In genomic region chr1:135605530-135605929, GRCm38 (mm10) we compare ENCODE assay signal across 25 mouse cellular contexts. TPM values are rescaled to one million over a fixed set of nuclear protein-coding genes. Genes with fewer than 3 reads are reported as not detected.
DNase-seq lines count a peak whose midpoint lies in the region; ATAC-seq and TF ChIP-seq lines count a peak whose summit lies in the region.
"Had no signal": no experiment of that assay in that cellular context is flagged by ENCODE, and none has a peak within 500 bp of the region (broad histone marks: within the 10 kb centered on the region; RNA-seq: fewer than 3 reads in every experiment).

No protein-coding gene starts in this region.

- no peak for TF ChIP-seq EP300 in heart, adult 2 months (IDR thresholded peaks at IDR 0.05; ENCODE audit: insufficient read depth, low read depth, low read length)

- intact Hi-C loops in heart, adult 2 months (cut with DNase I) = no loop called here

- TF ChIP-seq POLR2A in embryonic fibroblast, embryonic 13.5 days (IDR thresholded peaks at IDR 0.05; ENCODE audit: low read depth, low read length) = no peak
- TF ChIP-seq POLR2A in heart, adult 2 months (IDR thresholded peaks at IDR 0.05; ENCODE audit: insufficient read depth, low read depth, low read length) = no peak

- H3K27me3 ChIP-seq in forebrain, embryonic 16.5 days (replicated peaks; ENCODE audit: control insufficient read depth, insufficient read depth, low read length) = no peaks in the 10 kb centered on the region
- no peaks in the 10 kb centered on the region for H3K27me3 ChIP-seq in forebrain, postnatal 0 days (ENCODE audit: insufficient read depth, low read length)
- H3K27me3 ChIP-seq in heart, adult 2 months (ENCODE audit: control insufficient read depth, insufficient read depth, low read length) = no peaks in the 10 kb centered on the region
- no peaks in the 10 kb centered on the region for H3K27me3 ChIP-seq in limb, embryonic 10.5 days (ENCODE audit: low read depth, poor library complexity, severe bottlenecking)
- H3K27me3 ChIP-seq: limb, embryonic 13.5 days; liver, embryonic 12.5 days; megakaryocyte, embryonic 14.5 days had no signal

- TF ChIP-seq CTCF in forebrain, postnatal 0 days (IDR thresholded peaks at IDR 0.05; ENCODE audit: low read depth) = no peak
- no peak for TF ChIP-seq CTCF in embryonic fibroblast, embryonic 13.5 days (IDR thresholded peaks at IDR 0.05; ENCODE audit: borderline replicate concordance, insufficient read depth, low read length)
- TF ChIP-seq CTCF in heart, adult 2 months (IDR thresholded peaks at IDR 0.05) = no peak

- no peaks in the 10 kb centered on the region for H3K36me3 ChIP-seq in forebrain, embryonic 16.5 days (ENCODE audit: control insufficient read depth, insufficient read depth)
- no peaks in the 10 kb centered on the region for H3K36me3 ChIP-seq in forebrain, postnatal 0 days (ENCODE audit: insufficient read depth)
- H3K36me3 ChIP-seq in heart, adult 2 months (ENCODE audit: control insufficient read depth, insufficient read depth, low read length) = no peaks in the 10 kb centered on the region
- H3K36me3 ChIP-seq in limb, embryonic 10.5 days = no peaks in the 10 kb centered on the region; the same call in 1 of the 2 replicates
- H3K36me3 ChIP-seq: forebrain, embryonic 10.5 days; limb, embryonic 13.5 days; liver, embryonic 12.5 days; neural tube, embryonic 12.5 days had no signal

- H3K79me2 ChIP-seq in heart, adult 2 months (replicated peaks; ENCODE audit: control insufficient read depth, insufficient read depth, low read length) = no peaks in the 10 kb centered on the region

- H3K4me1 ChIP-seq in forebrain, embryonic 16.5 days (replicated peaks; ENCODE audit: control insufficient read depth, insufficient read depth, low read length) = peaks cover 51% of the 10 kb centered on the region
- peaks cover 32% of the 10 kb centered on the region for H3K4me1 ChIP-seq in forebrain, postnatal 0 days (ENCODE audit: insufficient read depth)
- H3K4me1 ChIP-seq in embryonic fibroblast, embryonic 13.5 days (ENCODE audit: control insufficient read depth, insufficient read depth, low read length) = 0 out of 2 replicates have a peak, but pooled peaks cover 4% of the 10 kb centered on the region
- peaks cover 3% of the 10 kb centered on the region; the same call in 1 of the 2 replicates for H3K4me1 ChIP-seq in heart, adult 2 months (ENCODE audit: control insufficient read depth, insufficient read depth, low read length)
- peaks cover 36% of the 10 kb centered on the region for H3K4me1 ChIP-seq in limb, embryonic 10.5 days
- H3K4me1 ChIP-seq: liver, embryonic 12.5 days had no signal

- no peak for DNase-seq in forebrain, postnatal 0 days
- DNase-seq in NIH3T3 (ENCODE audit: low read depth) = peak; percentile 92
- DNase-seq in adrenal gland, postnatal 10 days = peak; percentile 59
- no peak for DNase-seq in heart, adult 2 months
- DNase-seq in limb, embryonic 10.5 days (ENCODE audit: low spot score) = no peak
- DNase-seq: cerebellum, adult 18-20 months; cerebellum, postnatal 25 days; embryo, embryonic 11 days; gastrocnemius, postnatal 25 days; kidney, adult 18-20 months; kidney, postnatal 4 days; lung, adult 18-20 months; midbrain, embryonic 14.5 days; right cerebral cortex, postnatal 14 days; thymus, adult 2 months; thymus, postnatal 4 days had no signal

- 74% methylated on average over 5 of the region's 5 CpGs for WGBS in forebrain, embryonic 16.5 days
- 64% methylated on average over 5 of the region's 5 CpGs for WGBS in forebrain, postnatal 0 days
- WGBS in heart, adult 2 months = 87% methylated on average over 5 of the region's 5 CpGs
- 72% methylated on average over 5 of the region's 5 CpGs for WGBS in limb, embryonic 10.5 days

- H3K9ac ChIP-seq in forebrain, embryonic 16.5 days (replicated peaks; ENCODE audit: low read depth, low read length) = no peak overlapping the region
- H3K9ac ChIP-seq in forebrain, postnatal 0 days = no peak overlapping the region
- no peak overlapping the region for H3K9ac ChIP-seq in heart, adult 2 months (ENCODE audit: low read depth, low read length)
- H3K9ac ChIP-seq: hindbrain, embryonic 14.5 days; limb, embryonic 13.5 days; liver, embryonic 12.5 days; neural tube, embryonic 12.5 days had no signal

- no peak overlapping the region for H3K4me3 ChIP-seq in forebrain, embryonic 16.5 days (replicated peaks; ENCODE audit: low read length)
- H3K4me3 ChIP-seq in forebrain, postnatal 0 days (ENCODE audit: low read depth, low read length) = no peak overlapping the region
- H3K4me3 ChIP-seq in embryonic fibroblast, embryonic 13.5 days (ENCODE audit: insufficient read depth, low read length) = no peak overlapping the region
- no peak overlapping the region for H3K4me3 ChIP-seq in heart, adult 2 months
- no peak overlapping the region for H3K4me3 ChIP-seq in limb, embryonic 10.5 days
- H3K4me3 ChIP-seq: forebrain, embryonic 10.5 days; limb, embryonic 13.5 days; liver, embryonic 12.5 days; megakaryocyte, embryonic 14.5 days; neural tube, embryonic 12.5 days had no signal

- peak overlapping the region; percentile 52 for H3K27ac ChIP-seq in forebrain, embryonic 16.5 days (ENCODE audit: low read length)
- H3K27ac ChIP-seq in forebrain, postnatal 0 days (ENCODE audit: low read depth, low read length) = no peak overlapping the region
- H3K27ac ChIP-seq in embryonic fibroblast, embryonic 13.5 days (ENCODE audit: insufficient read depth, low read length) = peak overlapping the region; percentile 65
- H3K27ac ChIP-seq in heart, adult 2 months = no peak overlapping the region
- no peak overlapping the region for H3K27ac ChIP-seq in limb, embryonic 10.5 days
- H3K27ac ChIP-seq: forebrain, embryonic 10.5 days; limb, embryonic 13.5 days; liver, embryonic 12.5 days; neural tube, embryonic 12.5 days had no signal

- no peak for ATAC-seq in forebrain, embryonic 16.5 days
- ATAC-seq in forebrain, postnatal 0 days = no peak
- ATAC-seq: inflammation-experienced regulatory T-cells, adult 6 months; liver, embryonic 12.5 days had no signal

- no peak overlapping the region for H3K4me2 ChIP-seq in forebrain, embryonic 16.5 days (ENCODE audit: low read length)
- H3K4me2 ChIP-seq in forebrain, postnatal 0 days (ENCODE audit: low read depth) = no peak overlapping the region
- H3K4me2 ChIP-seq: hindbrain, embryonic 14.5 days; limb, embryonic 13.5 days; liver, embryonic 12.5 days; neural tube, embryonic 12.5 days had no signal

- H3K9me3 ChIP-seq in forebrain, embryonic 16.5 days (ENCODE audit: control insufficient read depth, low read length) = no peaks in the 10 kb centered on the region
- H3K9me3 ChIP-seq in forebrain, postnatal 0 days (ENCODE audit: low read length) = no peaks in the 10 kb centered on the region
- H3K9me3 ChIP-seq in limb, embryonic 10.5 days (replicated peaks) = no peaks in the 10 kb centered on the region
- H3K9me3 ChIP-seq: forebrain, embryonic 10.5 days; limb, embryonic 13.5 days; liver, embryonic 12.5 days; megakaryocyte, embryonic 14.5 days; neural tube, embryonic 12.5 days had no signal

RNA-seq across cellular contexts. Expression of gene Nav1, which starts 1.6 kb away (rescaled TPM):
- 48.6 and 62.6 TPM in 2 replicates for polyA plus RNA-seq in forebrain, embryonic 16.5 days (2015; fragmentation: Nextera tagmentation; extraction: Ambion mirVana)
- total RNA-seq in forebrain, postnatal 0 days (2014; rRNA removed) = 67.9 and 85.8 TPM in 2 replicates
- polyA plus RNA-seq in forebrain, postnatal 0 days (2015; fragmentation: Nextera tagmentation; extraction: Ambion mirVana) = 19.7 and 35.5 TPM in 2 replicates
- total RNA-seq in adrenal gland, postnatal 10 days (2021) = 10 to 100 TPM; 20.8 to 35.2 TPM
- 22.5 and 22.6 TPM in 2 replicates for polyA plus RNA-seq in embryonic fibroblast, embryonic 13.5 days (2011; ENCODE audit: insufficient read length, low read depth, missing spikeins)
- 10 to 100 TPM; 19.1 to 20.7 TPM for total RNA-seq in heart, adult 2 months (2021)
- 15.2 and 16.8 TPM in 2 replicates for polyA plus RNA-seq in heart, adult 2 months (2012; rRNA removed)
- polyA plus RNA-seq in limb, embryonic 10.5 days (2016; fragmentation: Nextera tagmentation; extraction: Ambion mirVana) = 16.1 and 18.3 TPM in 2 replicates

Comparison
In these comparisons a context has a peak if more than half of its experiments do, and no peak if none do; other contexts are left out.
1. H3K27ac ChIP-seq: peak in forebrain, embryonic 16.5 days (single experiment) and embryonic fibroblast, embryonic 13.5 days (single experiment); none in forebrain, postnatal 0 days (single experiment), heart, adult 2 months (single experiment) and limb, embryonic 10.5 days (single experiment).
2. DNase-seq: peak in NIH3T3 (single experiment) and adrenal gland, postnatal 10 days (single experiment); none in forebrain, postnatal 0 days (single experiment), heart, adult 2 months (0 of 2) and limb, embryonic 10.5 days (single experiment).